Mouse (Mus musculus) ES-E14 (cell line): Measurements from ENCODE around the gene Tpt1.

ENCODE experiments used
- MAFK ChIP-seq: IDR thresholded peaks from 2 replicates; pipeline ENCODE4 v1.6.1; 2014; ENCODE audit warnings: mild to moderate bottlenecking, low read depth, low read length, inconsistent platforms; ENCODE audit not compliant: insufficient read depth
- ZC3H11A ChIP-seq: IDR thresholded peaks from 2 replicates; pipeline ENCODE4 v1.6.1; 2012; ENCODE audit warnings: low read depth, mild to moderate bottlenecking, inconsistent platforms, low read length, borderline replicate concordance

GRCm38 (mm10) chr14:75883330-75883729 is 38.4 kb downstream of the Tpt1 start:
- TF ChIP-seq MAFK, result no peak
- no peak for TF ChIP-seq ZC3H11A
